Mouse (Mus musculus): ENCODE results near the gene Smurf2. TPM values are rescaled to one million over a fixed set of nuclear protein-coding genes. Genes with fewer than 3 reads are reported as not detected.
"Not testable (repeated sequence)": the region's sequence is repeated elsewhere in the genome, so short reads cannot be mapped to it uniquely, and the experiment has no call there.

Smurf2 gene
- polyA plus RNA-seq, 1 experiment from 2014 or later: 15.1 TPM

- peaks cover 13% of the 10 kb centered on the region; the same call in 1 of the 2 replicates for H3K4me1 ChIP-seq
- no peak overlapping the region for H3K4me3 ChIP-seq
- peak overlapping the region; percentile 63 for H3K27ac ChIP-seq
- no peak overlapping the region for H3K4me2 ChIP-seq
- WGBS: 50% methylated on average over 9 of the region's 9 CpGs
- peaks cover 34% of the 10 kb centered on the region for H3K36me3 ChIP-seq (replicated peaks)
- no peaks in the 10 kb centered on the region for H3K9me3 ChIP-seq
- no peaks in the 10 kb centered on the region for H3K27me3 ChIP-seq (replicated peaks)
- ATAC-seq (replicated peaks): no peak; the same call in 1 of the 2 replicates
- no peak overlapping the region for H3K9ac ChIP-seq
Measured at GRCm38 (mm10) chr11:106818341-106818740, 102.2 kb downstream of the Smurf2 start.

GRCm38 (mm10) chr11:106817808-106818207, 102.7 kb downstream of the Smurf2 start:
- H3K9me3 ChIP-seq: no peaks in the 10 kb centered on the region
- no peak for ATAC-seq (replicated peaks)
- H3K27me3 ChIP-seq (replicated peaks): no peaks in the 10 kb centered on the region
- H3K27ac ChIP-seq: peak overlapping the region; percentile 63
- no peak overlapping the region for H3K4me3 ChIP-seq
- H3K4me1 ChIP-seq: peaks cover 13% of the 10 kb centered on the region; the same call in 1 of the 2 replicates
- peaks cover 37% of the 10 kb centered on the region for H3K36me3 ChIP-seq (replicated peaks)
- WGBS: 75% methylated on average over 6 of the region's 6 CpGs
- H3K4me2 ChIP-seq: no peak overlapping the region
- no peak overlapping the region for H3K9ac ChIP-seq

- no peaks in the 10 kb centered on the region for H3K27me3 ChIP-seq (replicated peaks)
- ATAC-seq (replicated peaks): no peak
- peaks cover 13% of the 10 kb centered on the region; the same call in 1 of the 2 replicates for H3K4me1 ChIP-seq
- no peak overlapping the region for H3K9ac ChIP-seq
- no peak overlapping the region for H3K27ac ChIP-seq
- WGBS: 85% methylated on average over 3 of the region's 3 CpGs
- no peak overlapping the region for H3K4me3 ChIP-seq
- no peaks in the 10 kb centered on the region for H3K9me3 ChIP-seq
- peaks cover 43% of the 10 kb centered on the region for H3K36me3 ChIP-seq (replicated peaks)
- H3K4me2 ChIP-seq: no peak overlapping the region
Measured at GRCm38 (mm10) chr11:106817156-106817555, 103.4 kb downstream of the Smurf2 start.

GRCm38 (mm10) chr11:106816316-106816715, 104.2 kb downstream of the Smurf2 start:
- Histone ChIP-seq H3K4me3 (no peak overlapping the region), H3K27me3 (replicated peaks) (no peaks in the 10 kb centered on the region), H3K9me3 (no peaks in the 10 kb centered on the region), H3K4me2 (no peak overlapping the region), H3K9ac (no peak overlapping the region), H3K4me1 (peaks cover 13% of the 10 kb centered on the region; the same call in 1 of the 2 replicates), H3K27ac (no peak overlapping the region), H3K36me3 (replicated peaks) (peaks cover 43% of the 10 kb centered on the region)
- WGBS: 82% methylated on average over 7 of the region's 7 CpGs
- no peak for ATAC-seq (replicated peaks)

GRCm38 (mm10) chr11:106815761-106816160, 104.8 kb downstream of the Smurf2 start:
- Histone ChIP-seq H3K4me1 (peaks cover 13% of the 10 kb centered on the region; the same call in 1 of the 2 replicates), H3K9me3 (no peaks in the 10 kb centered on the region), H3K27ac (no peak overlapping the region), H3K36me3 (replicated peaks) (peaks cover 43% of the 10 kb centered on the region), H3K9ac (no peak overlapping the region), H3K4me2 (no peak overlapping the region), H3K27me3 (replicated peaks) (no peaks in the 10 kb centered on the region), H3K4me3 (no peak overlapping the region)
- WGBS: 97% methylated on average over 2 of the region's 2 CpGs
- no peak for ATAC-seq (replicated peaks)

- no peak for ATAC-seq (replicated peaks)
- Histone ChIP-seq H3K4me3 (no peak overlapping the region), H3K4me1 (peaks cover 13% of the 10 kb centered on the region; the same call in 1 of the 2 replicates), H3K27ac (no peak overlapping the region), H3K9me3 (no peaks in the 10 kb centered on the region), H3K36me3 (replicated peaks) (peaks cover 42% of the 10 kb centered on the region), H3K9ac (no peak overlapping the region), H3K4me2 (no peak overlapping the region), H3K27me3 (replicated peaks) (no peaks in the 10 kb centered on the region)
- 98% methylated on average over 2 of the region's 2 CpGs for WGBS
Measured at GRCm38 (mm10) chr11:106815331-106815730, 105.2 kb downstream of the Smurf2 start.

- no peak overlapping the region for H3K4me2 ChIP-seq
- H3K4me1 ChIP-seq: peaks cover 13% of the 10 kb centered on the region; the same call in 1 of the 2 replicates
- H3K9me3 ChIP-seq: no peaks in the 10 kb centered on the region
- no peak overlapping the region for H3K4me3 ChIP-seq
- no peak overlapping the region for H3K27ac ChIP-seq
- H3K27me3 ChIP-seq (replicated peaks): no peaks in the 10 kb centered on the region
- H3K9ac ChIP-seq: no peak overlapping the region
- ATAC-seq (replicated peaks): no peak
- 80% methylated on average over 14 of the region's 14 CpGs for WGBS
- peaks cover 42% of the 10 kb centered on the region for H3K36me3 ChIP-seq (replicated peaks)
Measured at GRCm38 (mm10) chr11:106814601-106815320, 105.8 kb downstream of the Smurf2 start.

GRCm38 (mm10) chr11:106812410-106813136, 107.9 kb downstream of the Smurf2 start:
- no peak overlapping the region for H3K27ac ChIP-seq
- no peak overlapping the region for H3K4me2 ChIP-seq
- H3K4me3 ChIP-seq: no peak overlapping the region
- no peaks in the 10 kb centered on the region for H3K4me1 ChIP-seq
- no peak overlapping the region for H3K9ac ChIP-seq
- peaks cover 36% of the 10 kb centered on the region for H3K36me3 ChIP-seq (replicated peaks)
- no peaks in the 10 kb centered on the region for H3K27me3 ChIP-seq (replicated peaks)
- no peak for ATAC-seq (replicated peaks)
- no peaks in the 10 kb centered on the region for H3K9me3 ChIP-seq
- WGBS: 91% methylated on average over 7 of the region's 7 CpGs

GRCm38 (mm10) chr11:106807442-106807841, 113.1 kb downstream of the Smurf2 start:
- not testable (repeated sequence) for H3K27me3 ChIP-seq (replicated peaks); H3K4me3 ChIP-seq; H3K9me3 ChIP-seq; H3K27ac ChIP-seq; H3K9ac ChIP-seq; H3K4me1 ChIP-seq; H3K4me2 ChIP-seq; ATAC-seq (replicated peaks)
- WGBS: 86% methylated on average over 1 of the region's 1 CpGs
- H3K36me3 ChIP-seq (replicated peaks): peaks cover 17% of the 10 kb centered on the region; the same call in 1 of the 2 replicates

- no peak for ATAC-seq (replicated peaks)
- Histone ChIP-seq H3K27ac (no peak overlapping the region), H3K4me3 (no peak overlapping the region), H3K27me3 (replicated peaks) (no peaks in the 10 kb centered on the region), H3K4me2 (no peak overlapping the region), H3K9me3 (no peaks in the 10 kb centered on the region), H3K36me3 (replicated peaks) (peaks cover 45% of the 10 kb centered on the region), H3K4me1 (no peaks in the 10 kb centered on the region), H3K9ac (no peak overlapping the region)
- whole genome bisulfite sequencing: 78% methylated on average over 10 of the region's 10 CpGs
Measured at GRCm38 (mm10) chr11:106802069-106802627, 118.4 kb downstream of the Smurf2 start.

GRCm38 (mm10) chr11:106795679-106796078, 124.8 kb downstream of the Smurf2 start:
- Histone ChIP-seq H3K9ac (no peak overlapping the region), H3K4me2 (no peak overlapping the region), H3K4me3 (no peak overlapping the region), H3K36me3 (replicated peaks) (peaks cover 55% of the 10 kb centered on the region), H3K4me1 (peaks cover under 1% of the 10 kb centered on the region), H3K9me3 (no peaks in the 10 kb centered on the region), H3K27ac (no peak overlapping the region), H3K27me3 (replicated peaks) (no peaks in the 10 kb centered on the region)
- 81% methylated on average over 9 of the region's 9 CpGs for WGBS
- ATAC-seq (replicated peaks): no peak

- no peak overlapping the region for H3K27ac ChIP-seq
- WGBS: 72% methylated on average over 4 of the region's 4 CpGs
- ATAC-seq (replicated peaks): no peak
- no peaks in the 10 kb centered on the region for H3K9me3 ChIP-seq
- H3K4me2 ChIP-seq: no peak overlapping the region
- H3K4me1 ChIP-seq: peaks cover 11% of the 10 kb centered on the region
- no peaks in the 10 kb centered on the region for H3K27me3 ChIP-seq (replicated peaks)
- H3K4me3 ChIP-seq: no peak overlapping the region
- peaks cover 41% of the 10 kb centered on the region for H3K36me3 ChIP-seq (replicated peaks)
- no peak overlapping the region for H3K9ac ChIP-seq
Measured at GRCm38 (mm10) chr11:106793846-106794245, 126.7 kb downstream of the Smurf2 start.
